Mouse (Mus musculus): Measurements from ENCODE around the gene Atm.

GRCm38 (mm10) chr9:53537336-53537965 is 911 bp upstream of the Atm start:
- TF ChIP-seq CTCF (IDR thresholded peaks at IDR 0.05; ENCODE audit: borderline replicate concordance, insufficient read depth, low read depth, low read length) (no peak), POLR2A (IDR thresholded peaks at IDR 0.05; ENCODE audit: borderline replicate concordance, insufficient read depth, low read length) (no peak)
